Comparison of ENCODE assay signal across 8 mouse cellular contexts in the genomic region with DNA sequence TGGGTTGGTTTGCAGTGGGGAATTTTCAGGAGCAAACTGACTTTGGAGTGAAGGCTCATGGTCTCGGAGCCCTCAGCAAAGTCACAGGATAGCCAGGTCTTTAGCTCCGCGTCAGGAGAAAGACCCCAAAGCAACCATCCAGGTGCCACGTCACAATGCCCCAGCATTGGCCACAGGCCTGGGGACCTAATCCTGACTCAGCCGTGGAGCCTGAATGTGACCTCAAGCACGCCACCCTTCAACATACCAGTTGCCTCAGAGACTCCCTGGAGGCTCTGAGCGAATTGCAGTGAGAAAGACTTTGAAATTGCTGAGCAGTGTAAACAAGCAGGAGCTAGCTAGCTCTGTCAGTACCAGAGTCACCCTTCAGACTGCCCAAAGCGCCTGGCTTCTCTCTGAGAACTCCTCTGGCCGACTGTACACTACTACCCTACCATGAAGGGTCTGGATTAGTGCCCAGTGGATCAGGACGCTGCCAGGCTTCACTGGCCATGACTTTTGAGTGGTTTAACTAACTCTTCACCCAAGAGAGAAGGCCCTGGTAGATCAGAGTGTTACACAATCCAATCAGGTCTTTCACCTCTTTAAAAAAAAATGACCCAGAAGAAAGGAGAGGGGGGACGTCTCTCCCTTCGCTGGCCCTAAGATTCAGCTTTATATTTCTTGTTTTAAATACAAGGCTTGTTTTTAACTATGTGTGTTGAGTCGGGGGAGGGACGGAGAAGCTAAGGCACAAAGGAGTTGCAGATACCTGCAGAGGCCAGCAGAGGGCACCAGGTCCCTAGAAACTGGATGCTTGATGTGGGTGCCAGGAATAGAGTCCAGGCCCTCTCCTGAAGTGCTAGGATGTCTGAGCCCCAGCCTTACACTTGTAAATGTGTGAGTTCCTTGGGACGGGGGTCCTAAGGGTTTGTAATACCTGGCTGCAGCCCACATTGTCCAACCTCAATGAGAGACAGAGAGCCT. TPM values are rescaled to one million over a fixed set of nuclear protein-coding genes. Genes with fewer than 3 reads are reported as not detected.
A peak's percentile ranks its signal among the peaks of the same experiment; 100 is the strongest.
DNase-seq lines count a peak whose midpoint lies in the region; ATAC-seq and TF ChIP-seq lines count a peak whose summit lies in the region.

No protein-coding gene starts in this region.

- H3K27ac ChIP-seq in hindbrain, postnatal 0 days = no peak overlapping the region
- peak overlapping the region; percentile 52; the same call in 1 of the 2 replicates for H3K27ac ChIP-seq in lung, postnatal 0 days (ENCODE audit: low read length)

- H3K27me3 ChIP-seq in hindbrain, postnatal 0 days (ENCODE audit: insufficient read depth, low read length) = no peaks in the 10 kb centered on the region
- H3K27me3 ChIP-seq in lung, postnatal 0 days (replicated peaks; ENCODE audit: insufficient read depth, low read length) = no peaks in the 10 kb centered on the region
- H3K27me3 ChIP-seq in splenic B cell, adult 2 months (ENCODE audit: control insufficient read depth, insufficient read depth, low read length, poor library complexity, severe bottlenecking) = no peaks in the 10 kb centered on the region

- H3K9ac ChIP-seq in hindbrain, postnatal 0 days (replicated peaks; ENCODE audit: low read length) = no peak overlapping the region
- no peak overlapping the region for H3K9ac ChIP-seq in lung, postnatal 0 days (replicated peaks; ENCODE audit: low read depth)

- H3K4me1 ChIP-seq in hindbrain, postnatal 0 days (ENCODE audit: insufficient read depth, low read length) = no peaks in the 10 kb centered on the region
- H3K4me1 ChIP-seq in lung, postnatal 0 days (ENCODE audit: insufficient read depth, low read depth, low read length) = no peaks in the 10 kb centered on the region

- TF ChIP-seq CTCF in hindbrain, postnatal 0 days (IDR thresholded peaks at IDR 0.05; ENCODE audit: low read depth) = peak; percentile 78
- TF ChIP-seq CTCF in lung, postnatal 0 days (IDR thresholded peaks at IDR 0.05) = peak; percentile 87

- peak; percentile 67 to 90 for DNase-seq in adrenal gland, adult (ENCODE audit: inconsistent age in 2 of 2, low spot score in 1 of 2)
- DNase-seq in adrenal gland, postnatal 4 days (ENCODE audit: low spot score in 2 of 2) = no peak
- DNase-seq in ovary, postnatal 36 days (ENCODE audit: low spot score) = peak; percentile 52
- DNase-seq in ovary, postnatal 10 days (ENCODE audit: low spot score) = no peak
- peak; percentile 61 for DNase-seq in hindbrain, postnatal 0 days (ENCODE audit: low spot score)
- peak; percentile 83 for DNase-seq in lung, postnatal 0 days (ENCODE audit: low spot score)
- peak; percentile 72 for DNase-seq in splenic B cell, adult 2 months (ENCODE audit: low read depth, low spot score)

- ATAC-seq in common myeloid progenitor, adult 5-6 weeks (replicated peaks; ENCODE audit: low read depth, poor library complexity, severe bottlenecking) = peak; percentile 78
- ATAC-seq in hindbrain, postnatal 0 days = 0 out of 2 replicates have a peak, but pooled peaks have one; percentile 35
- peak; percentile 92 for ATAC-seq in lung, postnatal 0 days

- no peak overlapping the region for H3K4me2 ChIP-seq in hindbrain, postnatal 0 days (ENCODE audit: low read depth, low read length)
- no peak overlapping the region for H3K4me2 ChIP-seq in lung, postnatal 0 days (replicated peaks; ENCODE audit: low read depth, low read length)

- H3K4me3 ChIP-seq in hindbrain, postnatal 0 days (ENCODE audit: low read length) = no peak overlapping the region
- H3K4me3 ChIP-seq in lung, postnatal 0 days (ENCODE audit: low read depth, low read length) = no peak overlapping the region

- TF ChIP-seq EP300 in lung, postnatal 0 days (IDR thresholded peaks at IDR 0.05) = no peak

- H3K36me3 ChIP-seq in hindbrain, postnatal 0 days (ENCODE audit: insufficient read depth, low read length) = no peaks in the 10 kb centered on the region
- H3K36me3 ChIP-seq in lung, postnatal 0 days (ENCODE audit: insufficient read depth, low read length) = no peaks in the 10 kb centered on the region
- H3K36me3 ChIP-seq in splenic B cell, adult 2 months (ENCODE audit: control insufficient read depth, insufficient read depth, low read length, poor library complexity, severe bottlenecking) = no peaks in the 10 kb centered on the region

- 49% methylated on average over 15 of the region's 15 CpGs for WGBS in hindbrain, postnatal 0 days
- WGBS in lung, postnatal 0 days = 43% methylated on average over 15 of the region's 15 CpGs

- no peaks in the 10 kb centered on the region for H3K9me3 ChIP-seq in hindbrain, postnatal 0 days (ENCODE audit: low read length)
- H3K9me3 ChIP-seq in lung, postnatal 0 days (ENCODE audit: low read length) = no peaks in the 10 kb centered on the region

RNA-seq across cellular contexts. Expression of gene Nipal3, which starts 21.8 kb away (rescaled TPM):
- 10 to 100 TPM; 14.0 to 24.1 TPM for total RNA-seq in adrenal gland, postnatal 4 days (2021)
- total RNA-seq in common myeloid progenitor, adult 5-6 weeks (2017) = 31.7 and 39.1 TPM in 2 replicates
- 97.3 and 122 TPM in 2 replicates for total RNA-seq in hindbrain, postnatal 0 days (2014; rRNA removed)
- polyA plus RNA-seq in hindbrain, postnatal 0 days (2015; fragmentation: Nextera tagmentation; extraction: Ambion mirVana) = 8.5 and 9.4 TPM in 2 replicates
- polyA plus RNA-seq in lung, postnatal 0 days (2015; fragmentation: Nextera tagmentation; extraction: Ambion mirVana) = 9.7 and 12.0 TPM in 2 replicates

RNA-seq across cellular contexts. Expression of gene Stpg1, which starts 22.0 kb away (rescaled TPM):
- under 1 TPM; 0.59 to 0.67 TPM for total RNA-seq in adrenal gland, postnatal 4 days (2021)
- not detected in 2 replicates for total RNA-seq in common myeloid progenitor, adult 5-6 weeks (2017)
- 0.42 and 0.79 TPM in 2 replicates for total RNA-seq in hindbrain, postnatal 0 days (2014; rRNA removed)
- 0.29 and 0.71 TPM in 2 replicates for polyA plus RNA-seq in hindbrain, postnatal 0 days (2015; fragmentation: Nextera tagmentation; extraction: Ambion mirVana)
- 0.83 and 0.85 TPM in 2 replicates for polyA plus RNA-seq in lung, postnatal 0 days (2015; fragmentation: Nextera tagmentation; extraction: Ambion mirVana)

RNA-seq across cellular contexts. Expression of gene Grhl3, which starts 56.8 kb away (rescaled TPM):
- total RNA-seq in adrenal gland, postnatal 4 days (2021) = under 1 TPM; 0.14 to 0.22 TPM
- total RNA-seq in common myeloid progenitor, adult 5-6 weeks (2017) = not detected in 2 replicates
- total RNA-seq in hindbrain, postnatal 0 days (2014; rRNA removed) = 1.7 and 2.5 TPM in 2 replicates
- polyA plus RNA-seq in hindbrain, postnatal 0 days (2015; fragmentation: Nextera tagmentation; extraction: Ambion mirVana) = 1.7 and 1.8 TPM in 2 replicates
- 1.2 and 1.5 TPM in 2 replicates for polyA plus RNA-seq in lung, postnatal 0 days (2015; fragmentation: Nextera tagmentation; extraction: Ambion mirVana)

Comparison
In these comparisons a context has a peak if more than half of its experiments do, and no peak if none do; other contexts are left out.
1. DNase-seq: peak in adrenal gland, adult (2 of 2), ovary, postnatal 36 days (single experiment), hindbrain, postnatal 0 days (single experiment), lung, postnatal 0 days (single experiment) and splenic B cell, adult 2 months (single experiment); none in adrenal gland, postnatal 4 days (0 of 2) and ovary, postnatal 10 days (single experiment).
2. ATAC-seq: peak in every context shown above with its lines; median percentile 92 in lung, postnatal 0 days; 78 in common myeloid progenitor, adult 5-6 weeks; 35 in hindbrain, postnatal 0 days.